ENCODE assay signal across 10 mouse cellular contexts in genomic region chr5:120467026-120467425, GRCm38 (mm10). TPM values are rescaled to one million over a fixed set of nuclear protein-coding genes. Genes with fewer than 3 reads are reported as not detected.
DNase-seq lines count a peak whose midpoint lies in the region; ATAC-seq and TF ChIP-seq lines count a peak whose summit lies in the region.
"Had no signal": no experiment of that assay in that cellular context is flagged by ENCODE, and none has a peak within 500 bp of the region (broad histone marks: within the 10 kb centered on the region; RNA-seq: fewer than 3 reads in every experiment).

No protein-coding gene starts in this region.

- no peak overlapping the region for H3K27ac ChIP-seq in CH12.LX (ENCODE audit: insufficient read depth, low read depth)
- H3K27ac ChIP-seq in heart, embryonic 16.5 days (ENCODE audit: low read length) = peak overlapping the region; percentile 82
- H3K27ac ChIP-seq in neural tube, embryonic 15.5 days (replicated peaks) = peak overlapping the region; percentile 5; the same call in 1 of the 2 replicates
- H3K27ac ChIP-seq: macrophage had no signal

- no peak overlapping the region for H3K4me2 ChIP-seq in CH12.LX (ENCODE audit: insufficient read depth, low read depth, poor library complexity, severe bottlenecking)
- peak overlapping the region; percentile 67 for H3K4me2 ChIP-seq in heart, embryonic 16.5 days (ENCODE audit: low read depth, low read length)
- peak overlapping the region; percentile 48 for H3K4me2 ChIP-seq in neural tube, embryonic 15.5 days

- H3K4me1 ChIP-seq in CH12.LX (ENCODE audit: control insufficient read depth in 1 of 2, insufficient read depth in 2 of 2) = peaks cover 0 to 10% of the 10 kb centered on the region in 2 experiments; a peak in 2 of 4 replicates
- H3K4me1 ChIP-seq in heart, embryonic 16.5 days (ENCODE audit: control insufficient read depth, insufficient read depth, low read length) = peaks cover 5% of the 10 kb centered on the region
- peaks cover 7% of the 10 kb centered on the region; the same call in 1 of the 2 replicates for H3K4me1 ChIP-seq in neural tube, embryonic 15.5 days

- in situ Hi-C loops in CH12.LX (cut with MboI; ENCODE audit: low pct_ligation_motif_present, low pct_unique_long_range_greater_than_20kb, low sequenced_read_pairs) = no loop called here

- H3K9ac ChIP-seq in CH12.LX (ENCODE audit: insufficient read depth, low read depth) = no peak overlapping the region
- peak overlapping the region; percentile 74 for H3K9ac ChIP-seq in heart, embryonic 16.5 days (ENCODE audit: low read length)
- no peak overlapping the region; the same call in 1 of the 2 replicates for H3K9ac ChIP-seq in neural tube, embryonic 15.5 days (replicated peaks)

- no peak for TF ChIP-seq EP300 in CH12.LX (IDR thresholded peaks at IDR 0.05; ENCODE audit: low read length)

- ATAC-seq in heart, embryonic 16.5 days (replicated peaks; ENCODE audit: extremely low read depth, insufficient read depth, low FRiP score) = peak; percentile 57; the same call in 1 of the 2 replicates
- ATAC-seq in neural tube, embryonic 15.5 days (ENCODE audit: low FRiP score) = no peak

- no peak overlapping the region for H3K4me3 ChIP-seq in CH12.LX (replicated peaks in 1 of 3; ENCODE audit: low read depth in 2 of 3, low read length in 2 of 3, poor library complexity in 1 of 3)
- peak overlapping the region; percentile 58 for H3K4me3 ChIP-seq in heart, embryonic 16.5 days (ENCODE audit: low read length)
- peak overlapping the region; percentile 35 for H3K4me3 ChIP-seq in neural tube, embryonic 15.5 days (replicated peaks)

- peaks cover 15% of the 10 kb centered on the region for H3K9me3 ChIP-seq in CH12.LX (replicated peaks; ENCODE audit: low read length)
- H3K9me3 ChIP-seq in heart, embryonic 16.5 days (replicated peaks; ENCODE audit: control insufficient read depth, low read length) = 0 out of 2 replicates have a peak, but pooled peaks cover 3% of the 10 kb centered on the region
- H3K9me3 ChIP-seq in neural tube, embryonic 15.5 days (replicated peaks) = 0 out of 2 replicates have a peak, but pooled peaks cover 2% of the 10 kb centered on the region

- no peaks in the 10 kb centered on the region for H3K79me2 ChIP-seq in CH12.LX (replicated peaks; ENCODE audit: control insufficient read depth, extremely low read depth, insufficient read depth, poor library complexity, severe bottlenecking)

- no peak for TF ChIP-seq POLR2A in CH12.LX (IDR thresholded peaks at IDR 0.05; ENCODE audit: low read depth, low read length)

- TF ChIP-seq RAD21 in CH12.LX (IDR thresholded peaks at IDR 0.05; ENCODE audit: low read depth, low read length) = no peak

- 6% methylated on average over 4 of the region's 4 CpGs for WGBS in heart, embryonic 16.5 days
- 11% methylated on average over 4 of the region's 4 CpGs for WGBS in neural tube, embryonic 15.5 days

- DNase-seq in CH12.LX (ENCODE audit: extremely low read depth) = no peak
- peak; percentile 68 to 79 for DNase-seq in adrenal gland, postnatal 36 days
- peak; percentile 69 to 83 for DNase-seq in kidney, postnatal 25 days
- no peak for DNase-seq in layer of hippocampus, postnatal 10 days (ENCODE audit: low spot score in 2 of 2)
- no peak for DNase-seq in gastrocnemius, adult 8-10 months (ENCODE audit: low spot score in 2 of 2)
- DNase-seq in adipocyte (ENCODE audit: low spot score) = no peak

- H3K27me3 ChIP-seq in CH12.LX (replicated peaks) = peaks cover 63% of the 10 kb centered on the region
- 0 out of 2 replicates have a peak, but pooled peaks cover 3% of the 10 kb centered on the region for H3K27me3 ChIP-seq in heart, embryonic 16.5 days (ENCODE audit: control insufficient read depth, insufficient read depth, low read length)
- H3K27me3 ChIP-seq in neural tube, embryonic 15.5 days (replicated peaks) = no peaks in the 10 kb centered on the region

- no peaks in the 10 kb centered on the region for H3K36me3 ChIP-seq in CH12.LX (replicated peaks in 1 of 2; ENCODE audit: control insufficient read depth in 1 of 2, insufficient read depth in 1 of 2, low read length in 1 of 2)
- H3K36me3 ChIP-seq in heart, embryonic 16.5 days (ENCODE audit: control insufficient read depth, insufficient read depth) = no peaks in the 10 kb centered on the region
- H3K36me3 ChIP-seq in neural tube, embryonic 15.5 days = no peaks in the 10 kb centered on the region

- dilution Hi-C loops in CH12.LX (cut with MboI; ENCODE audit: extremely low pct_ligation_motif_present, extremely low pct_unique_long_range_greater_than_20kb, low sequenced_read_pairs) = no loop called here

- TF ChIP-seq CTCF in CH12.LX (conservative IDR thresholded peaks at IDR 0.05 in 1 of 2, IDR thresholded peaks at IDR 0.05 in 1 of 2; ENCODE audit: low read depth in 2 of 2, low read length in 2 of 2) = no peak

TF ChIP-seq in CH12.LX, 34 proteins besides CTCF, POLR2A, EP300 and RAD21:
- TF ChIP-seq TCF12 (IDR thresholded peaks at IDR 0.05; ENCODE audit: low read depth, low read length) (no peak), NELFE (IDR thresholded peaks at IDR 0.05; ENCODE audit: low read depth, low read length) (no peak), MAX (IDR thresholded peaks at IDR 0.05; ENCODE audit: low read length) (no peak), ELF1 (IDR thresholded peaks at IDR 0.05; ENCODE audit: low read depth, low read length) (0 out of 2 replicates have a peak, but pooled peaks have one; percentile 36), UBTF (IDR thresholded peaks at IDR 0.05; ENCODE audit: low read depth, low read length) (no peak), TBP (conservative IDR thresholded peaks at IDR 0.05; ENCODE audit: low read depth, low read length) (no peak), RCOR1 (conservative IDR thresholded peaks at IDR 0.05; ENCODE audit: low read depth, low read length) (no peak), ZKSCAN1 (IDR thresholded peaks at IDR 0.05; ENCODE audit: borderline replicate concordance, low read depth, low read length) (no peak)

RNA-seq across cellular contexts. Expression of gene Sdsl, which starts 5.6 kb away (rescaled TPM):
- total RNA-seq in CH12.LX (2012; rRNA removed) = 1.8 and 4.0 TPM in 2 replicates
- not detected in 2 replicates for total RNA-seq in CH12.LX (2014; rRNA removed)
- 0.37 TPM in 1 of 2 replicates, not detected in the other for polyA plus RNA-seq in CH12.LX (2012; ENCODE audit: insufficient read length, low read depth)
- 10 to 100 TPM; 82.6 to 82.9 TPM for total RNA-seq in adrenal gland, postnatal 36 days (2021)
- 18.1 TPM in 2 replicates for polyA plus RNA-seq in heart, embryonic 16.5 days (2015; fragmentation: Nextera tagmentation; extraction: Ambion mirVana)
- polyA plus RNA-seq in neural tube, embryonic 15.5 days (2015; fragmentation: Nextera tagmentation; extraction: Ambion mirVana) = 7.9 TPM in 2 replicates
- 1 to 10 TPM; 6.1 to 7.1 TPM for total RNA-seq in layer of hippocampus, postnatal 10 days (2021)
- total RNA-seq in gastrocnemius, adult 8-10 months (2022) = under 1 TPM; 0.32 to 0.73 (median 0.66) TPM
- polyA plus RNA-seq: macrophage had no signal

RNA-seq across cellular contexts. Expression of gene Sds, which starts 9.3 kb away (rescaled TPM):
- total RNA-seq in CH12.LX (2012; rRNA removed) (not detected in 2 replicates), CH12.LX (2014; rRNA removed) (not detected in 2 replicates)
- 0.76 and 1.5 TPM in 2 replicates for polyA plus RNA-seq in CH12.LX (2012; ENCODE audit: insufficient read length, low read depth)
- total RNA-seq in adrenal gland, postnatal 36 days (2021) = 1 to 10 TPM in 1 of 2 experiments, not detected in 1; 1.3 TPM
- polyA plus RNA-seq in heart, embryonic 16.5 days (2015; fragmentation: Nextera tagmentation; extraction: Ambion mirVana) = 0.56 TPM in 1 of 2 replicates, not detected in the other
- polyA plus RNA-seq in neural tube, embryonic 15.5 days (2015; fragmentation: Nextera tagmentation; extraction: Ambion mirVana) = not detected in 2 replicates
- not detected for total RNA-seq in layer of hippocampus, postnatal 10 days (2021)
- total RNA-seq in gastrocnemius, adult 8-10 months (2022) = under 1 TPM; 0.45 to 0.99 (median 0.60) TPM
- total RNA-seq: adrenal gland, adult 18-20 months had no signal
- polyA plus RNA-seq: macrophage had no signal

RNA-seq across cellular contexts. Expression of gene Lhx5, which starts 35.5 kb away (rescaled TPM):
- total RNA-seq in CH12.LX (2012; rRNA removed) (not detected in 2 replicates), CH12.LX (2014; rRNA removed) (not detected in 2 replicates)
- not detected in 2 replicates for polyA plus RNA-seq in CH12.LX (2012; ENCODE audit: insufficient read length, low read depth)
- not detected for total RNA-seq in adrenal gland, postnatal 36 days (2021)
- polyA plus RNA-seq in heart, embryonic 16.5 days (2015; fragmentation: Nextera tagmentation; extraction: Ambion mirVana) = not detected in 2 replicates
- 18.7 and 22.4 TPM in 2 replicates for polyA plus RNA-seq in neural tube, embryonic 15.5 days (2015; fragmentation: Nextera tagmentation; extraction: Ambion mirVana)
- total RNA-seq in layer of hippocampus, postnatal 10 days (2021) = under 1 TPM; 0.50 to 0.67 TPM
- not detected for total RNA-seq in gastrocnemius, adult 8-10 months (2022)
- total RNA-seq: adrenal gland, adult 18-20 months had no signal
- polyA plus RNA-seq: macrophage had no signal

RNA-seq across cellular contexts. Expression of gene Plbd2, which starts 36.4 kb away (rescaled TPM):
- total RNA-seq in CH12.LX (2012; rRNA removed) (10.8 and 21.3 TPM in 2 replicates), CH12.LX (2014; rRNA removed) (7.1 and 9.0 TPM in 2 replicates)
- 24.3 and 28.8 TPM in 2 replicates for polyA plus RNA-seq in CH12.LX (2012; ENCODE audit: insufficient read length, low read depth)
- 10 to 100 TPM; 86.9 to 87.9 TPM for total RNA-seq in adrenal gland, postnatal 36 days (2021)
- polyA plus RNA-seq in heart, embryonic 16.5 days (2015; fragmentation: Nextera tagmentation; extraction: Ambion mirVana) = 43.3 and 44.1 TPM in 2 replicates
- polyA plus RNA-seq in neural tube, embryonic 15.5 days (2015; fragmentation: Nextera tagmentation; extraction: Ambion mirVana) = 41.8 and 41.9 TPM in 2 replicates
- 10 to 100 TPM; 63.2 to 66.8 TPM for total RNA-seq in layer of hippocampus, postnatal 10 days (2021)
- 10 to 100 TPM; 40.5 to 44.7 (median 42.1) TPM for total RNA-seq in gastrocnemius, adult 8-10 months (2022)

RNA-seq across cellular contexts. Expression of gene Slc8b1, which starts 43.9 kb away (rescaled TPM):
- total RNA-seq in CH12.LX (2012; rRNA removed) = 3.3 and 5.8 TPM in 2 replicates
- total RNA-seq in CH12.LX (2014; rRNA removed) = 3.2 and 3.6 TPM in 2 replicates
- 4.6 and 5.1 TPM in 2 replicates for polyA plus RNA-seq in CH12.LX (2012; ENCODE audit: insufficient read length, low read depth)
- total RNA-seq in adrenal gland, postnatal 36 days (2021) = 10 to 100 TPM; 29.0 to 45.6 TPM
- 3.5 and 4.3 TPM in 2 replicates for polyA plus RNA-seq in heart, embryonic 16.5 days (2015; fragmentation: Nextera tagmentation; extraction: Ambion mirVana)
- polyA plus RNA-seq in neural tube, embryonic 15.5 days (2015; fragmentation: Nextera tagmentation; extraction: Ambion mirVana) = 2.8 and 4.4 TPM in 2 replicates
- total RNA-seq in layer of hippocampus, postnatal 10 days (2021) = 1 to 10 TPM; 5.5 to 5.7 TPM
- total RNA-seq in gastrocnemius, adult 8-10 months (2022) = 10 to 100 TPM in 1 of 4 experiments, 1 to 10 TPM in 3; 6.0 to 10.7 (median 6.5) TPM

Comparison
In these comparisons a context has a peak if more than half of its experiments do, and no peak if none do; other contexts are left out.
1. DNase-seq: peak in adrenal gland, postnatal 36 days (2 of 2) and kidney, postnatal 25 days (2 of 2); none in CH12.LX (single experiment), layer of hippocampus, postnatal 10 days (0 of 2), gastrocnemius, adult 8-10 months (0 of 2) and adipocyte (single experiment).
2. H3K4me3 ChIP-seq: peak in heart, embryonic 16.5 days (single experiment) and neural tube, embryonic 15.5 days (single experiment); none in CH12.LX (0 of 3).
3. RNA of gene Sdsl, which starts 5.6 kb away (total RNA-seq): 82.6 to 82.9 TPM in adrenal gland, postnatal 36 days; 6.1 to 7.1 TPM in layer of hippocampus, postnatal 10 days, 1.8 to 4.0 TPM in CH12.LX and 0.32 to 0.73 TPM in gastrocnemius, adult 8-10 months; every median in the first group is over 10 times any median in the second.